Mouse (Mus musculus) urinary bladder, postnatal 4 days (tissue): ENCODE data around the gene Gm20388.

ENCODE experiments used
- DNase-seq, 2 experiments: peaks; one replicate each; pipeline ENCODE4 v3.0.0; 2021 to 2022; ENCODE audit warnings: low spot score in 2 of 2

The Gm20388 gene

DNA sequence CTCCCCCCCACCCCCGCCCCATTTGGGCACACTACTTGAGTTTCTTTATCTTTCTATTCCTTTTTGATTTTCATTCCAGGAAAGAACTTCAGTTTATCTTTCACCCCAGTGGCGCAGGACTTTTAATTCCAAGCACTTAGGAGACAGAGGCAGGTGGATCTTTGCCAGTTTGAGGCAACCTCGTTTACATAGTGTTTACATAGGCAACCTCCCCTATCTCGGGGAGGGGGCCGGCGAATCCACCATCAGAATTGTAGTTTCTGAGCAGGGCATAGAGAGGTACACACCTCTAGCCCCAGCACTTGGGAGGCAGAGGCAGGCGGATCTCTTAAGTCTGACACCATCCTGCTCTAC is 2041.0 kb downstream of the Gm20388 start:
- no peak for DNase-seq

GRCm38 (mm10) chr8:121952122-121952521 is 2041.5 kb downstream of the Gm20388 start:
- no peak for DNase-seq

DNA sequence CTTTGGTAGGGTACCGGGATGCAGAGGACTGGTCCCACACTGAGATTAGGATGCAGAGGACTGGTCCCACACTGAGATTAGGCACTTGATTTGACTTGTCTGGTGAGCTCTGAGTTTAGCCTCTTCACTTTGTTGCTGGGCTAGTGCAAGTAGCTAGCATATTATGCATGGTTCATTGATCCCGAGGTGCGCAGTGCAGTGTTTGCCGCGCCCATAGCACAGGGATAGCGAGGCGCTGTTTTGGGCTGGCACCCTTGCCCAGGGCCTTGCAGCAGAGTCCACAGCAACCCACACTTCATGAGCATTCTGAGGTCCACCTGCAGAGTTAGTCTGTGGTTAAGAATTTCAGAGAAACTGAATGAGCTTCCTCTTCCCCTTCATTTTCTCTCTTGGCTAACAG is 2042.2 kb downstream of the Gm20388 start:
- DNase-seq: no peak

GRCm38 (mm10) chr8:121953821-121954545 is 2043.3 kb downstream of the Gm20388 start:
- no peak for DNase-seq

GRCm38 (mm10) chr8:121954981-121955555 is 2044.4 kb downstream of the Gm20388 start:
- no peak for DNase-seq

DNA sequence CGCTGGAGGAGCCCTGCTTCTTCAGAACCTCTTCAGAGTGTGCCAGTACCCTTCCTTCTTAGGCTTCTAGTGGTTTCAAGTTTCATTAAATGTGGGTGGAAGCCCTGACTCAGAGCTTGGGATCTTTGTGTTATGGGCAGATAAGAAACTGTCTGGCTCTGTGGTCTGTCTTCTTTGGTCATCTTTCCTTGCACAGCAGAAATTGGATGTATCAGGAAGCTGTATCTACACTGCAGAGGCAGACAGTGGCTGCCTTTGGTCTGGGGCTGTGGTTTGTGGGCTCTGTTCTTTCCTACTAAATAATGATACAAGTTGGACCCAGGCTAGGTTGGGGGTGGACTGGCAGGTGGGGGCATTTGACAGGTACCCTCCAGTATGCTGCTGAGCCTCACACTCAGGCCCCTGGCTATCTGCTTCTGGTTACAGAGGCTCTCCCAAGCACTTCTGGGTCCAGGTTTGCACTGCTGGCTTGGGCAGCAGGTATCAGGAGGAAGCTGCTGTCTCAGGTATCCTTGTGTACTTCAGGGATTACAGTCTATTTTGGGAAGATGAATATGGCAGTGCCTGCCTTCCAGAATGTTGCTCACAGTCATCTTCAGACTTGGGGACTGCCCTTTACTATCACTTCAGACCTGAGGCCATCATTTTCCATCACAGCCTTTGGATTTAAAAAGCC is 2045.3 kb downstream of the Gm20388 start:
- DNase-seq: no peak

DNA sequence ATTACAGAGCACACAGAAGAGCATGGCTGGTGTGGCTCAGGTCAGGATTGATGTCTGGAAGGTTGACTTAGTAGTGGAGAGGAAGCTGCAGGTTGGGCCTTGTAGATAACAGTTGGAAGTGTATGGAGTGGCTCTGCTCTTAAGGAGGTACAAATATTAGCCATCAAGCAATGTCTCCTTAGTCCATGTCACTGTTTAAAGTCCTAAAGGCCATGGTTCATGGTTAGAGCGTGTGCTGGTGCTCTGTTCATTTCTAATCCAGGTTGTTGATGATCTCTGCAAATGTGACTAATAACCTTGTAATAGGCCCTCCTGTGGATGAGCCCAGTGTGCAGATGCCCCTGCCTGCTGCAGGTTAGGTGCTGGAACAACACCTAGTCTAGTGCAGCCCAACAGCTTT is 2047.8 kb downstream of the Gm20388 start:
- no peak for DNase-seq

DNA sequence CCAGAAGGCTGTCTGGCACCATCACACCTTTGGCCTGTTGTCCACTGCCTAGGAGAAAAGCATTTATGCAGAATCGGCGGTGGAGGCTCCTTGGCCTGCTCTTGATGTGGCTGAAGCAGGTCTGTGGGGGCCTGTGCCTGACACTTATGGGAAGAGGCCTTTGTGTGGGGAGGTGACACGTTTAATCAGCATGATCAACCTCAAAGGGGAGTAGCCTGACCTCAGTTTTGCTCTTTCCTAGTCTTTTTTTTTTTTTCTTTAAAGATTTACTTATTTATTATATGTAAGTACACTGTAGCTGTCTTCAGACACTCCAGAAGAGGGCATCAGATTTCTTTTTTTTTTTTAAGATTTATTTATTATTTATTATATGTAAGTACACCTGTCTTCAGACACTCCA is 2052.3 kb downstream of the Gm20388 start:
- no peak for DNase-seq

DNA sequence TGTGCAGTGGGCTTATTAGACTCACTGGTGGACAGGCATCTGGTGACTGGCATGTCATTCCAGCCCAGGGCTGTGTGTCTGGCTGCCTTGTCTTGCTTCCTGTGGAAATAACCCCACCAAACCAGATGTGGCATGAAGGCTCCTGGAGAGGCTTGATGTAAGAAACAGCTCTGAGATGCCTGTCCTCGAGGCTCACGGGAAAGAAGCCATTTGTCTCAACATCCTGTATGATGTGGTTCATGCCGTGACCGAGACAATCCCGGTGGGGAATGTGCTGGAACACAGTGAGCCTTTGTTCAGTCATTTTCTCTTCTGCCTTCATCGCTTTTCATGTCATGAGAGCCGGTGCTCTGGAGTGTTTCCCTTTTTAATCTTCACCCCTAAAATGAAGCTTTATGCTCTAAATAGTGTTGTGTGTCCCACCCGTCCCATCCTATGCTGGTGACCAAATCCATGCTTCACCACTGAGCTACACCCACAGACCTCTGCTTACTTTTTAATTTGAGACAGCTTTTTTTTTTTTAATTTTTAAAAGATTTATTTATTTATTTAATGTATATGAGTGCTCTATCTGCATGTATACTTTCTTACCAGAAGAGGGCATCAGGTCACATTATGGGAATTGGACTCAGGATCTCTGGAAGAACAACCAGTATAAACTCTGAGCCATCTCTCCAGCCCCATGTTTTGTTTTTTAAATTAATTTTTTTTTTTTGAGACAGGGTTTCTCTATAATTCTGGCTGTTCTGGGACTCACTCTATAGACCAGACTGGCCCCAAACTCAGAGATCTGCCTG is 2054.3 kb downstream of the Gm20388 start:
- DNase-seq: no peak

GRCm38 (mm10) chr8:121966110-121966509 is 2055.5 kb downstream of the Gm20388 start:
- no peak for DNase-seq

DNA sequence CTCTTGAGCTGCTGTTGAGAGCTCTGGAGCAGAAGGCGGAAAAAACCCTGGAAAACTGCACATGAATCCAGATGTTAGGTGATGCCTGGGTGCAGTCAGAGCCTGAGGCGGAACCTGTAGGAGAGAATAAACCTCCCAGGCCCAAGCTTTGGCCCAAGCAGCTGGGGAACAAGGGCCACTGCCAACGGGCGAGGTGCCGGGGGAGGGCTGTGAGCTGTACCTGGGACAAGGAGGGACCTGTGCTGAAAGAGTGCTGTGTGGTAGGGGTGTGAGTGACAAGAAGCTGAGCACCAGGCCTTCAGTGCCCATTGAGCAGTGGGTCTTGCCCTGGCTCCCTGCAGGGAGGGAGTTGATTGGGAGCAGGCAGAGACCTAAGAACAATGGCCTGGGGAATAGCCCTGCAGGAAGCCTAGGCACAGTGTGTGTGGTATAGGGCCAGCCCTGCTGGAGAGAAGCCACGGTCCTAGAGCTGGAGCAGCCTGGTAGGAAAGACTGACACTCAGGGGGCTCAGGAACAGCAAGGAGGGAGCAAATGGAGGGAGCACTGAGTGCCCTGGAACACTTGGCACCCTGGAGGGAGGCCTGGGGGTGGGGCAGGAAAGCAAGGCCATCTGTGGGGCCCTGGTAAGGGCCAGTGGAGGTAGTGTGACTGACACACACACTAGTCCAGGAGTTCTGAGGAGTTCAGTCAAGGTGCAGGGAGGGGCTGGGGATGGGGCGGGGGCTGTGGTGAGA is 2056.2 kb downstream of the Gm20388 start:
- no peak for DNase-seq

- DNase-seq: no peak
Observed at GRCm38 (mm10) chr8:121967977-121968376, 2057.3 kb downstream of the Gm20388 start.

- DNase-seq: no peak
Observed at GRCm38 (mm10) chr8:121968542-121968941, 2057.9 kb downstream of the Gm20388 start.

GRCm38 (mm10) chr8:121970225-121970624 is 2059.6 kb downstream of the Gm20388 start:
- no peak for DNase-seq

DNA sequence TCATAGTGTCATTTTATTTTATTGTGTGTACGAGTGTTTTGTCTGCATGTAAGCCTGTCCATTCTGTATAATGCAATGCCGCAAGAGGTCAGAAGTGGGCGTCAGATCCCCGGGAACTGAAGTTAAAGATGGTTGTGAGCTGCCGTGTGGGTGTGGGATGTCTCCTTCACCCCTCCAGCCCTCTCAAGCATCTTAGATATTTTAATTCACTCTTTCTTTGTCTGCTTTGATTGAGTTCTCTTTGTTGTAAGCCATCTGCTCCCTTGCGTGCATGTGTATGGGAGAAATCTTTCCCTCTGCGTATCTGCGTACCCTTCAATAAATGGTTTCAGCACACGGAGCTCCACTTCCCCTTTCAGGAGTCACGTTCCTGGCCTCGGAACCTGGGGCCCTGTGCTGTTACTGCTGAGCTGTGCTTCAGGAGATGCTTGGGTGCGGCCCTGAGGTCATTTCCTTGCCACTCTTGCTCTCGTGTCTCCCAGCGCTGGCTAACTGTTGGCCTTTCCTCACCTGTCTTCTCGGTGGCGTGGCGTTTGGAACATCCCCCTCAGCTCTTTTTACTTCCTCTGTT is 2060.9 kb downstream of the Gm20388 start:
- DNase-seq: no peak

DNA sequence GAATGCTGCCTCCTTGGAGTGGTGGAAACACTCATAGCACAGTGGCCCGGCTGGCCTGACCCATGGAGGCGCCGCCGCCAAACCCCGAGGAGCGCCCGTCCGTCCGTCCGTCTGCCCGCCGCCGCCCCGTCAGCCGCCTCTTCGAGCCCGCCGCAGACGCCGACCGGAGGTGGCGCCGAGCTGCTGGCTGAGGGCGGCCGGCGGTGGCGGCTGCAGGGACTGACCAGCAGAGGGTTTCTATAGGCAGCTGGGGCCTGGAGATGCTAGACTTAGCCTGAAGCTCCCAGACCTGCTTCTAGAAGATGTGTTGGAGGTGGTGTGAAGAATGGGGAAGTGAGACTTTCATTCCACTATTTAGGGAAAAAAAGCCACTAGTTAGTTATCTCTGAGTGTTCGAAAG is 2063.3 kb downstream of the Gm20388 start:
- no peak for DNase-seq

DNA sequence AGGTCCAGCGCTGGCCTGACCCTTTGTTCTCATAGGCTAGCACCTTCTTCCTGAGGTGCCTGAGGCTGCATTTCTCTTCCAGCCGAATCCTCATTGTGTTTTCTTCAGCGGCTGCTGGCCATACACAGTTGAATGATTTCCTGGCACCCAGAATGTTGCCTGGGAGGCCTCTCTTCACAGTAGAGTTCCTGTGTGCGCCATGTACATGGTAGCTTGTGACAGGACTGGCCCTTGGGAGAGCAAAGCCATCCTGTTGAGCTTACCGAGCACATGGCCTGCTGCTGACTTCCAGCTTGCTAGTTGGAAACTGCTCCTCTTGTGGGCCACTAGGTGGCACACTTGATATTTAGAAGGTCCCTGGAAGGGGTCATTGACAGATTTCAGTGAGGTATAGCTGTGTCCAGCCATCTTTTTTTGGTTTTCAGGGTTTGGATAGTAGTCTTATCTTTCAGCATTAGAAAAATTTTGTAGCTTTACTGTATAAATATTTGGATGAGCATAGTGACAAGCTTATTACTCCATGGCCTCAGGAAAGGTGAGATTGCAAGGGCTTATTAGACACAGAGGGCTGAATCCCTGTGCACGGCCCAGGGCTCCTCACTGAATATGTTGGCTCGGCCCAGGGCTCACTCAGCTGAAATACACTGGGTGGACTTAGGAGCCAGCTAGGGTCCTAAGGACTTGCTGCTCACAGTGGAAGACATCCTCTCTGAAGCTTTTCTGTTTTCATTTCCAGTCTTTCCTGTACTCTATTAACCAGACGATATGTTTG is 2067.4 kb downstream of the Gm20388 start:
- no peak for DNase-seq

GRCm38 (mm10) chr8:121978670-121979069 is 2068.0 kb downstream of the Gm20388 start:
- no peak for DNase-seq

DNA sequence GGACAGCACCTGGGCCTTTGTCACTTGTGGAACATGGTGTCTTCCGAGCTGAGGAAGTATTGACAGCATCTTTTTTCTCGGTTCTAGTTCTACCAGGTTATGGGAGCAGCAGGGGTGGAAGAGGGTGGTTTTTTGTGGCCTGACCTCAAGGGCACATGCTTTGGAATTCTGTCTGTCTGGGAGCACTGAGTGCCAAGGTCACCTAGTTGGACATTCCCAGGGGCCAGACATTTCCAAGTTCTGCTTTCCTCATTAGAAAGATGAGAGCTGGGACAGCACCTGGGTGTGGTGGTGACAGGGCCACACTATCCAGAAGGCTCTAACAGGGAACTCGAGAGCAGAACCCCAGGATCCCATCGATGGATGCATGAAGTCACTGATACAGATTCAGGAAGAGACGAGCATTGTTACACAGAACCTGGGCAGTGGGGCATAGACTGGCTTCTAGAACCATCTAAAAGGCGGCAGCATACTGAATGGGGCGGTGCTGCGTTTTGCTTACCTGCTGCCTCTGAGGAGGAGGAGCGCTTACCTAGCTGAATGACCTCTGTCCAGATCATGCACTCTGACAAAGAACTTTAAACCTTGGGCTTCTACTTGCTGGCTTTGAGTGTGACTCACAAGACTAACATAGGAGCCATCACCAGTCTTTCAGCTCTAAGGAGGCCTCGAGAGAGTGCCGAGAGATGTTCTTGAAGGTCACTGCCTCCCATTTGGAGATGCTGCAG is 2070.3 kb downstream of the Gm20388 start:
- no peak for DNase-seq

DNA sequence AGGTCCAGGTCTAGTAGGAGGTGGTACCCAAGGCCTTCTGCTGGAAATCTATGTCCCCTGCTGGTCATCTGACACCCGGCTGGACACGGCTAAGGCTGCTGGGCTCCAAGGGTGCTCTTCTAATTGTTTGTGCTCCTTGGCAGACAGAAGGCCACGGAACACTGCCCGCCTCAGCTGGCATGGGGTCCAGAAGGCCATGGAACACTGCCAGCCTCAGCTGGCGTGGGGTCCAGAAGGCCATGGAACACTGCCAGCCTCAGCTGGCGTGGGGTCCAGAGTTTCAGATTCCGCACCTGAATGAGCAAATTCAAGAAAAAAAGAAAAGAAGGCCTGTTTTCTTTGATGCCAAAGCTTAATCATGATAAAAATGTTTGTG is 2070.9 kb downstream of the Gm20388 start:
- no peak for DNase-seq
